Mouse (Mus musculus) megakaryocyte, embryonic 14.5 days (primary cell): Measurements from ENCODE around the gene Lexm.

ENCODE experiments used
- FLI1 ChIP-seq: IDR thresholded peaks from 2 replicates; pipeline ENCODE4 v1.6.1; 2012; ENCODE audit warnings: low read length, inconsistent platforms, mixed read lengths
- GATA1 ChIP-seq: IDR thresholded peaks from 3 replicates; pipeline ENCODE4 v1.6.1; 2012; ENCODE audit warnings: mixed read lengths, low read length, inconsistent platforms, borderline replicate concordance

DNA sequence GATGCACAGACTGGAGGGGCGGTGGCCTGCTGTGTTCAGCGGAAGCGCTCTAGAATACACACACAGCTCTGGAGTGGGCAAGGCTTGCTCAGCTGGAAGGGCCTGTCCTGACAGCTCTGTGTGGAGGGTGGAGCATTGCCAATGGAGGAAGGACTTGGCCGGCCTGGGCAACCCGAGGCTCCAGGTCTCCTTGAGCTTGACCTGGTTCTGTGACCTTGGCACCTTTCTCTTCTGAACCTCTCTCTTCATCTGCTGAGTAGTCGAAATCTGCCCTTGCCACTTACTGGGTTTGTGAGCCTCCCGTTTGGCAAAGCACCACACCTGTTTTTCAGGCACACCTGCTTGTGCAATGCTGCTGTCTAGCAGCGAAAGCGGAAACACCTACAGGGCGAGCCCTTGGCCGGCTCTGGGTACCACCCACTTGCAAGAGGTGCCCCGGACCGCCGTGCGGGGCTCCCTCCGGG, 5.0 kb upstream of the Lexm start, which contains the start of gene Ttc22:
- TF ChIP-seq GATA1 (no peak), FLI1 (no peak)
